Mouse (Mus musculus) heart, adult 10 weeks (tissue): ENCODE results near the gene A730061H03Rik. TPM values are rescaled to one million over a fixed set of nuclear protein-coding genes. Genes with fewer than 3 reads are reported as not detected.

Experiments
- polyA plus RNA-seq: library from polyadenylated mRNA; stranded (reverse); fragments of 350-450 nt; fragmentation: Illumina TruSeq; extraction: RNeasy Lipid Tissue Mini Kit (QIAGEN cat#74804); gene quantifications from one replicate; pipeline ENCODE4 v1.2.3, GENCODE M21; 2014; ENCODE audit warnings: low read depth, low replicate concordance

A730061H03Rik gene
- polyA plus RNA-seq: not detected

GRCm38 (mm10) chr14:55560202-55561073 lies at the start of gene A730061H03Rik:
A730061H03Rik (minus strand) TSS chr14:55560406.

GRCm38 (mm10) chr14:55603271-55603632 lies 43.0 kb upstream of the A730061H03Rik start, which contains the start of gene Irf9:
Irf9 (plus strand) TSS chr14:55603571.

GRCm38 (mm10) chr14:55591331-55591891 lies 31.2 kb upstream of the A730061H03Rik start, which contains the start of gene Rnf31:
Rnf31 (plus strand) TSS chr14:55591708.

GRCm38 (mm10) chr14:55590748-55591330 lies 30.6 kb upstream of the A730061H03Rik start, which contains the start of gene Psme2:
Psme2 (minus strand) TSS chr14:55591113.

GRCm38 (mm10) chr14:55584702-55585565 lies 24.7 kb upstream of the A730061H03Rik start, which contains the start of gene Emc9:
Emc9 (minus strand) TSS chr14:55585302.

GRCm38 (mm10) chr14:55577871-55578667 lies 17.9 kb upstream of the A730061H03Rik start, which contains the start of gene Psme1:
Psme1 (plus strand) TSS chr14:55578123.

GRCm38 (mm10) chr14:55575302-55575701 lies 15.1 kb upstream of the A730061H03Rik start, which contains the start of gene Fitm1:
Fitm1 (plus strand) TSS chr14:55575617.

GRCm38 (mm10) chr14:55559799-55560201 lies 406 bp downstream of the A730061H03Rik start, which contains the start of gene Dcaf11:
Dcaf11 (plus strand) TSS chr14:55560006.

GRCm38 (mm10) chr14:55540067-55540786 lies 20.0 kb downstream of the A730061H03Rik start, which contains the start of gene Pck2:
Pck2 (plus strand) TSS chr14:55540266.

GRCm38 (mm10) chr14:55524785-55525184 lies 35.4 kb downstream of the A730061H03Rik start, which contains the start of gene Nrl:
Nrl (minus strand) TSS chr14:55524981.

GRCm38 (mm10) chr14:55510125-55510731 lies 50.0 kb downstream of the A730061H03Rik start, which contains the start of gene Cpne6:
Cpne6 (plus strand) TSS chr14:55510445.

Other genes starting within 250 kb of the A730061H03Rik start
- 123 TPM for gene Dhrs4, start 81.6 kb downstream of the A730061H03Rik start, polyA plus RNA-seq
- 3.0 TPM for gene Carmil3, start 69.8 kb downstream of the A730061H03Rik start, polyA plus RNA-seq
- gene Cpne6, start 50.0 kb downstream of the A730061H03Rik start, polyA plus RNA-seq: not detected
- not detected for gene Nrl, start 35.4 kb downstream of the A730061H03Rik start, polyA plus RNA-seq
- 8.5 TPM for gene Pck2, start 20.1 kb downstream of the A730061H03Rik start, polyA plus RNA-seq
- gene Dcaf11, start 400 bp downstream of the A730061H03Rik start, polyA plus RNA-seq: 175 TPM
- 182 TPM for gene Fitm1, start 15.2 kb upstream of the A730061H03Rik start, polyA plus RNA-seq
- 165 TPM for gene Psme1, start 17.7 kb upstream of the A730061H03Rik start, polyA plus RNA-seq
- gene Emc9, start 24.9 kb upstream of the A730061H03Rik start, polyA plus RNA-seq: 51.3 TPM
- 100 TPM for gene Psme2, start 30.7 kb upstream of the A730061H03Rik start, polyA plus RNA-seq
- gene Rnf31, start 31.3 kb upstream of the A730061H03Rik start, polyA plus RNA-seq: 19.4 TPM
- 17.2 TPM for gene Irf9, start 43.2 kb upstream of the A730061H03Rik start, polyA plus RNA-seq
- 0.26 TPM for gene Rec8, start 57.6 kb upstream of the A730061H03Rik start, polyA plus RNA-seq
- 40.5 TPM for gene Ipo4, start 75.6 kb upstream of the A730061H03Rik start, polyA plus RNA-seq
- gene Gm49378, start 77.5 kb upstream of the A730061H03Rik start, polyA plus RNA-seq: 2.1 TPM
- 38.9 TPM for gene Tm9sf1, start 83.4 kb upstream of the A730061H03Rik start, polyA plus RNA-seq
- gene Tssk4, start 89.8 kb upstream of the A730061H03Rik start, polyA plus RNA-seq: 0.45 TPM
- gene Mdp1, start 100.1 kb upstream of the A730061H03Rik start, polyA plus RNA-seq: 61.1 TPM
- gene Gmpr2, start 111.5 kb upstream of the A730061H03Rik start, polyA plus RNA-seq: 16.2 TPM
- 153 TPM for gene Nedd8, start 111.7 kb upstream of the A730061H03Rik start, polyA plus RNA-seq
- gene Tinf2, start 121.4 kb upstream of the A730061H03Rik start, polyA plus RNA-seq: 12.6 TPM
- gene Tgm1, start 153.5 kb upstream of the A730061H03Rik start, polyA plus RNA-seq: 0.21 TPM
- 15.7 TPM for gene Rabggta, start 161.9 kb upstream of the A730061H03Rik start, polyA plus RNA-seq
- gene Dhrs1, start 185.3 kb upstream of the A730061H03Rik start, polyA plus RNA-seq: 55.4 TPM
- 10.6 TPM for gene Nop9, start 185.3 kb upstream of the A730061H03Rik start, polyA plus RNA-seq
- gene Cideb, start 198.1 kb upstream of the A730061H03Rik start, polyA plus RNA-seq: 6.6 TPM
- not detected for gene Ltb4r2, start 201.0 kb upstream of the A730061H03Rik start, polyA plus RNA-seq
- gene Ltb4r1, start 205.6 kb upstream of the A730061H03Rik start, polyA plus RNA-seq: 0.45 TPM
- gene Adcy4, start 223.7 kb upstream of the A730061H03Rik start, polyA plus RNA-seq: 21.5 TPM
- gene Ripk3, start 228.5 kb upstream of the A730061H03Rik start, polyA plus RNA-seq: 3.1 TPM